In the genomic region with DNA sequence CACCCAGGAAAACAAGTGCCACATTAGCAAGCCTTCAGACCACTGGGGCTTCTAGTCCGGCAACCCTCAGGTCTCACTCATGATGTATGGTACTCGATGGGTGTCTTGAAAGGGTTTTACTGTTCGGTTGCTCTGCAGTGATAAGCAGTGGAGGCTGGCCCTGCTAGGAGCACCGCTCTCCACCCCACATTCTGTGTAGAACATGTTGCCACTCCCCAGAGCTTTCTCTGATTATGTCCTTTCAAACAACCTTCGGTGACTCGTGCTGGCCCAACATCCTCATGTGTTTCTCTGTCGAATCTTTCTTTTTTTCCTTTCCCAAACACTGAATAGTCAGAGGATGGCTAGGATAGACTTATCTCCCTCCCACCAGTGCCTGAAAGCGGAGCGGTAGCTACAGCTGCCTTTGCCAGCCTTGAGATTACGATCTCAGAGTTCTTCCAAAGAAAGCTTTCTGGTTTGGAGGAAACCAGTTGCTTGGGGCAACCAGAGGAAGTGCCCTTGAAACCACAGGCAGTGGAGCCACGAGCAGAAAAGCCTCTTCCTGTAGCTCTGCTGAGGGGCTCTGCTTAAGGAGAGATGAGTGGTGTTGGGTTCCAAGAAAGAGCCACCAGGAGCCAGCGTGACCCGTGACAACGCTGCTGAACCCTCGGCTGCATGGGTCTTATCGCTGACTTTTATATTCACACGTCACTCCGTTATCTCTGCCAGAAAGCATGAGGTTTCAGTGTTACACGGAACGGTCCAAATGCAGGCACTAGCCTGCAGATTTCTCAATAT, we compare ENCODE assay signal across 8 mouse cellular contexts.
DNase-seq lines count a peak whose midpoint lies in the region; ATAC-seq and TF ChIP-seq lines count a peak whose summit lies in the region.

No protein-coding gene starts in this region.

- H3K9me3 ChIP-seq in embryonic facial prominence, embryonic 14.5 days (ENCODE audit: control insufficient read depth, low read length), result no peaks in the 10 kb centered on the region
- H3K9me3 ChIP-seq in liver, embryonic 15.5 days (replicated peaks), result no peaks in the 10 kb centered on the region

- peak; percentile 92 for DNase-seq in heart, adult 11 months
- DNase-seq in heart, postnatal 25 days (ENCODE audit: low spot score), result no peak
- DNase-seq in CD4-positive helper T cell, adult 2 months (ENCODE audit: low read depth, low spot score), result peak; percentile 86
- peak; percentile 69 for DNase-seq in embryonic facial prominence, embryonic 14.5 days (ENCODE audit: low spot score)
- peak; percentile 70 for DNase-seq in thymus, postnatal 4 days
- DNase-seq in kidney, adult 2 months, result no peak
- no peak for DNase-seq in urinary bladder, postnatal 4 days (ENCODE audit: low spot score in 2 of 2)

- no peak for TF ChIP-seq POLR2A in kidney, adult 2 months (IDR thresholded peaks at IDR 0.05; ENCODE audit: low read depth, low read length)

- H3K4me1 ChIP-seq in embryonic facial prominence, embryonic 14.5 days (ENCODE audit: control insufficient read depth, insufficient read depth, low read length), result peaks cover 3% of the 10 kb centered on the region
- H3K4me1 ChIP-seq in liver, embryonic 15.5 days (replicated peaks), result peaks cover 57% of the 10 kb centered on the region
- no peaks in the 10 kb centered on the region for H3K4me1 ChIP-seq in kidney, adult 2 months (ENCODE audit: control insufficient read depth, insufficient read depth, low read length)

- 69% methylated on average over 20 of the region's 20 CpGs for WGBS in embryonic facial prominence, embryonic 14.5 days
- WGBS in liver, embryonic 15.5 days (ENCODE audit: insufficient replicate concordance), result 12% methylated on average over 20 of the region's 20 CpGs
- 54% methylated on average over 20 of the region's 20 CpGs for WGBS in kidney, adult 2 months

- no peak for TF ChIP-seq CTCF in kidney, adult 2 months (conservative IDR thresholded peaks at IDR 0.05; ENCODE audit: insufficient read depth, insufficient read length, low read depth, low read length)

- intact Hi-C loops in heart, postnatal 25 days (cut with DNase I), result no loop called here

- H3K36me3 ChIP-seq in embryonic facial prominence, embryonic 14.5 days (ENCODE audit: control insufficient read depth, insufficient read depth, low read length), result no peaks in the 10 kb centered on the region
- H3K36me3 ChIP-seq in liver, embryonic 15.5 days (replicated peaks), result no peaks in the 10 kb centered on the region
- H3K36me3 ChIP-seq in kidney, adult 2 months (ENCODE audit: control insufficient read depth, insufficient read depth, low read length), result no peaks in the 10 kb centered on the region

- H3K4me2 ChIP-seq in embryonic facial prominence, embryonic 14.5 days (ENCODE audit: low read depth, low read length), result no peak overlapping the region
- peak overlapping the region; percentile 71 for H3K4me2 ChIP-seq in liver, embryonic 15.5 days

- H3K27me3 ChIP-seq in embryonic facial prominence, embryonic 14.5 days (replicated peaks; ENCODE audit: control insufficient read depth, insufficient read depth, low read length), result no peaks in the 10 kb centered on the region
- H3K27me3 ChIP-seq in liver, embryonic 15.5 days, result no peaks in the 10 kb centered on the region
- no peaks in the 10 kb centered on the region for H3K27me3 ChIP-seq in kidney, adult 2 months (replicated peaks; ENCODE audit: control insufficient read depth, insufficient read depth, low read length)

- H3K27ac ChIP-seq in embryonic facial prominence, embryonic 14.5 days (replicated peaks; ENCODE audit: low read depth, low read length), result 0 out of 2 replicates have a peak overlapping the region, but pooled peaks have one; percentile 28
- peak overlapping the region; percentile 74 for H3K27ac ChIP-seq in liver, embryonic 15.5 days (replicated peaks)
- H3K27ac ChIP-seq in kidney, adult 2 months (ENCODE audit: insufficient read depth, low read depth, low read length), result no peak overlapping the region

- no peak overlapping the region; the same call in 1 of the 2 replicates for H3K9ac ChIP-seq in embryonic facial prominence, embryonic 14.5 days (ENCODE audit: low read depth, low read length)
- H3K9ac ChIP-seq in liver, embryonic 15.5 days, result peak overlapping the region; percentile 29; the same call in 1 of the 2 replicates

- no peak overlapping the region for H3K4me3 ChIP-seq in embryonic facial prominence, embryonic 14.5 days (ENCODE audit: low read depth, low read length)
- H3K4me3 ChIP-seq in liver, embryonic 15.5 days (replicated peaks), result peak overlapping the region; percentile 24
- H3K4me3 ChIP-seq in kidney, adult 2 months (ENCODE audit: insufficient read depth, low read depth, low read length), result no peak overlapping the region

- ATAC-seq in embryonic facial prominence, embryonic 14.5 days (ENCODE audit: low read depth), result peak; percentile 53; the same call in 1 of the 2 replicates
- peak; percentile 78 for ATAC-seq in liver, embryonic 15.5 days (ENCODE audit: insufficient read depth)

Comparison
In these comparisons a context has a peak if more than half of its experiments do, and no peak if none do; other contexts are left out.
1. DNase-seq: peak in heart, adult 11 months (single experiment), CD4-positive helper T cell, adult 2 months (single experiment), embryonic facial prominence, embryonic 14.5 days (single experiment) and thymus, postnatal 4 days (single experiment); none in heart, postnatal 25 days (single experiment), kidney, adult 2 months (single experiment) and urinary bladder, postnatal 4 days (0 of 2).